Mouse (Mus musculus) hindbrain, embryonic 14.5 days (tissue): ENCODE data around the gene Prepl. TPM values are rescaled to one million over a fixed set of nuclear protein-coding genes. Genes with fewer than 3 reads are reported as not detected.

Source experiments
- ATAC-seq: fragments of 200-750 bp; cut with Nextera tagmentation; 2 replicates; pipeline ENCODE4 v1.8.0; 2017; ENCODE audit warnings: moderate number of reproducible peaks, mild to moderate bottlenecking, moderate TSS enrichment, moderate library complexity; ENCODE audit not compliant: low FRiP score
- DNase-seq: peaks from one replicate; pipeline ENCODE4 v3.0.0-alpha.2; 2015; ENCODE audit warnings: low spot score
- H3K27ac ChIP-seq: fragments of 300-500 bp; sonication (generic); 2 replicates; pipeline ENCODE4 v1.5.1; 2014; ENCODE audit warnings: mild to moderate bottlenecking, moderate library complexity
- H3K27me3 ChIP-seq: fragments of 300-500 bp; sonication (generic); 2 replicates; pipeline ENCODE4 v1.6.1; 2014; ENCODE audit warnings: mild to moderate bottlenecking, low read length, mixed read lengths; ENCODE audit not compliant: control insufficient read depth, insufficient read depth
- H3K36me3 ChIP-seq: fragments of 300-500 bp; sonication (generic); replicated peaks from 2 replicates; pipeline ENCODE4 v1.6.1; 2014; ENCODE audit not compliant: control insufficient read depth, insufficient read depth
- H3K4me1 ChIP-seq: fragments of 300-500 bp; sonication (generic); replicated peaks from 2 replicates; pipeline ENCODE4 v1.6.1; 2014; ENCODE audit warnings: antibody characterized with exemption, low read length, mixed read lengths; ENCODE audit not compliant: control insufficient read depth, insufficient read depth
- H3K4me2 ChIP-seq: fragments of 300-500 bp; sonication (generic); replicated peaks from 2 replicates; pipeline ENCODE4 v1.6.1; 2014; ENCODE audit warnings: mild to moderate bottlenecking, moderate library complexity
- H3K4me3 ChIP-seq: fragments of 300-500 bp; sonication (generic); replicated peaks from 2 replicates; pipeline ENCODE4 v1.5.1; 2014; ENCODE audit warnings: mild to moderate bottlenecking, low read length
- H3K9ac ChIP-seq: fragments of 300-500 bp; sonication (generic); 2 replicates; pipeline ENCODE4 v1.6.1; 2014
- H3K9me3 ChIP-seq: fragments of 300-500 bp; sonication (generic); 2 replicates; pipeline ENCODE4 v1.6.1; 2016; ENCODE audit warnings: low read length; ENCODE audit not compliant: control insufficient read depth
- WGBS: fragments of 180-500 bp; shearing (Covaris S2); extraction: QIAGEN DNeasy Blood & Tissue Kit; methylation state at CpG from one replicate; pipeline ENCODE4 v1.1.7; 2014; 5-methylcytosine and 5-hydroxymethylcytosine counted together
- polyA plus RNA-seq: library from polyadenylated mRNA; unstranded; fragments of >200 nt; fragmentation: Nextera tagmentation; extraction: Ambion mirVana; gene quantifications from 2 replicates; pipeline ENCODE4 v1.2.1, GENCODE M21; 2014

Prepl gene
- polyA plus RNA-seq, 1 experiment from 2014 or later = 161 TPM

DNA sequence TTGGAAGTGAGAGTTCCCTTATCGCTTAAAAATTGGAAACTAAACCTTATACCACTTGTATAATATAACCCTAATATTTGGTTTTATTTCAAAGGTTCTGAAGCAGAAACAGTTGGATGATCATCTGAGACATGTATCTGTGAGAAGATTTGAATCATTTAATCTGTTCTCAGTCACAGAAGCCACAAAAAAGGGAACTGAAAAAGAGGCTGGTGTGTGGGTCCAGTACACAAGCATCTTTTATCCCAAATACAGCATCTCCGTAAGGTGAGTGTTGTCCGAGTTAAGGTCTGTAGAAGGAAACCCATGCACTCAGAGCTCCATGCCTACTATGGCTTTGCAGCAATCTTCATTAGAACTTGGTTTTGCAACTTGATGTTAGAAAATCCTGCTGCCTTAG is 6.4 kb upstream of the Prepl start:
- no peak overlapping the region for H3K9ac ChIP-seq
- ATAC-seq (no peak), DNase-seq (no peak)
- H3K36me3 ChIP-seq = peaks cover 26% of the 10 kb centered on the region
- H3K4me2 ChIP-seq = no peak overlapping the region
- WGBS = 96% methylated on average over 3 of the region's 3 CpGs
- H3K27me3 ChIP-seq = no peaks in the 10 kb centered on the region
- no peak overlapping the region for H3K4me3 ChIP-seq
- H3K9me3 ChIP-seq = peaks cover 6% of the 10 kb centered on the region
- no peak overlapping the region for H3K27ac ChIP-seq
- no peaks in the 10 kb centered on the region; the same call in 1 of the 2 replicates for H3K4me1 ChIP-seq

DNA sequence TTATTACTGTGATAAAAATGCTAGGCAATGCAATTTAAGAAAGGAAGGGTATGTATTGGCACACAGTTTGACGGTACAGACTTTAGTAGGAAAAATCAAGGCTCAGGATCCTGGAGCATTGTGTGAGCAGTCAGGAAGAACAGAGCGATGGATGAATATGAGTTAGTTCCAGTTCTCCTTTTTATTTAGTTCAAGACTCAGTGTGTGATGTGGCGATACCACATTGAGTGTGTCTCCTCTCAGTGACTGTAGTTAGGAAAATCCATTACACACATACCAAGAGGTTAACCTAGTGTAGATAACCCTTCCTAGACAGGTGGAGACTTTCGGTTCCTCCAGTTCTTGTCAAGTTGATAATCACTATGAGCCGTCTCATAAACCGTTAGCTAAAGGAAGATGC is 1.7 kb upstream of the Prepl start:
- Histone ChIP-seq H3K27ac (no peak overlapping the region), H3K27me3 (no peaks in the 10 kb centered on the region), H3K9me3 (no peaks in the 10 kb centered on the region), H3K36me3 (peaks cover 4% of the 10 kb centered on the region; the same call in 1 of the 2 replicates), H3K9ac (no peak overlapping the region), H3K4me3 (no peak overlapping the region), H3K4me1 (peaks cover 16% of the 10 kb centered on the region), H3K4me2 (peak overlapping the region; percentile 91; the same call in 1 of the 2 replicates)
- ATAC-seq (no peak), DNase-seq (no peak)
- 95% methylated on average over 6 of the region's 6 CpGs for WGBS

DNA sequence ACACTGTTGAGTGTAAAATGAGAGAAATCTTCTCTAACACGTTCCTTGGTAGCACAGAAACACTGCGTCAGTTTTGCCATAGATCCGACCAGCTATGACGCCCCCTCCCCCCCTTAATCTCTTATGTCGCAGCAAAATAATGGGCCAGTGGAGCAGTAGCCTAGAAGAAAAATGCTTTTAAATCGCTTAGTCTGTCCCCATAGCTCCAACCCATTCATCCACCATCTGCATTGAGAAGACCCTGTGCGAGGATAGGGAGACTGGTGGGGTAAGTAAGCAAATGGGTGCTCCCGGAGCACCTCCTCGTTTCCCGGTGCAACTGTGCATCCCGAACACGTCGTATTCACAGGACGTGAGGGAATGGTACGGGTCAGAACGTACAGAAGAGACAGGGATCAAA is 420 bp downstream of the Prepl start:
- Histone ChIP-seq H3K4me1 (peaks cover 16% of the 10 kb centered on the region), H3K27ac (peak overlapping the region; percentile 91), H3K36me3 (no peaks in the 10 kb centered on the region; the same call in 1 of the 2 replicates), H3K27me3 (no peaks in the 10 kb centered on the region), H3K9me3 (no peaks in the 10 kb centered on the region), H3K9ac (peak overlapping the region; percentile 73), H3K4me3 (peak overlapping the region; percentile 93), H3K4me2 (peak overlapping the region; percentile 91)
- peak; percentile 41 for DNase-seq
- WGBS = 1% methylated on average over 16 of the region's 16 CpGs
- peak; percentile 16 for ATAC-seq

DNA sequence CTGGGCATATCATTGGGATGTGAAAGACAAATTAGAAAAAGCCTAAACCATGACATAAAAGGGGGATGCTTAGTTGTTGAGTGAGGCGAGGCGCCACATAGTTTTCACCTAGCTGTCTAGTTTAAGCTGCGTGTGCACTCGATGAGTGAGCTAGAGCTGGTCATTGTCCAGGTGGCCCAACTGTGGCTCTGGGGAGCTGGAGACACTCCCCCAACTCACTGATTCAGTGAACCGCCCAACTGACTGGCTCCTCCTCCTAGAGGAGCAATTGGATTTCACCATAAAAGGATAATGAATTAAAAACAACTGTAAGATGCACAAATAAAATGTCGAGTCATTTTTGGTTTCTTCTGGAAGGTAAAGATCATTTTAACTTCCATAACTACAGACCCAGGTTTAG is 1.0 kb downstream of the Prepl start:
- peaks cover 16% of the 10 kb centered on the region for H3K4me1 ChIP-seq
- peak overlapping the region; percentile 93 for H3K4me3 ChIP-seq
- H3K9me3 ChIP-seq = no peaks in the 10 kb centered on the region
- ATAC-seq = no peak
- peak overlapping the region; percentile 73 for H3K9ac ChIP-seq
- H3K27ac ChIP-seq = peak overlapping the region; percentile 91; the same call in 1 of the 2 replicates
- no peaks in the 10 kb centered on the region for H3K27me3 ChIP-seq
- no peaks in the 10 kb centered on the region; the same call in 1 of the 2 replicates for H3K36me3 ChIP-seq
- no peak for DNase-seq
- 52% methylated on average over 6 of the region's 6 CpGs for WGBS
- peak overlapping the region; percentile 91 for H3K4me2 ChIP-seq

DNA sequence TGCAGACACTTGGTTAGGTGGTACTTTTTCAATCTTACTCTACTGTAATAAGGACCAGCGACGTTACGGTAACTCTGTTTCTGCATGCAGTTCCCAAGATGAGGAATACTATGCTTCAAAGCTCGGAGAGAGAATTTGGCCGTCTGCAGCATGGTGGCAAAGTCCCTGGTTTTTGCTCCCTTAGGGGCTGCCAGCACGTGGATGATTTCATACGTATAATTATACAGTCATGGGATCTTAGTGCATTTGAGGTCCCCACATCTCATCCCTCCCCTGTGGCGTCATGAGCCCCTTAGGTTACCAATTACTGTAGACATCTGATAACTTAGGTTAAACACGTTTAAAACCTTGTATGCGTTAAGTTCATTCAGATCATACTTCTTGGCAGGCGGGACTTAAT is 1.6 kb downstream of the Prepl start:
- 87% methylated on average over 11 of the region's 11 CpGs for WGBS
- H3K4me3 ChIP-seq = peak overlapping the region; percentile 93; the same call in 1 of the 2 replicates

DNA sequence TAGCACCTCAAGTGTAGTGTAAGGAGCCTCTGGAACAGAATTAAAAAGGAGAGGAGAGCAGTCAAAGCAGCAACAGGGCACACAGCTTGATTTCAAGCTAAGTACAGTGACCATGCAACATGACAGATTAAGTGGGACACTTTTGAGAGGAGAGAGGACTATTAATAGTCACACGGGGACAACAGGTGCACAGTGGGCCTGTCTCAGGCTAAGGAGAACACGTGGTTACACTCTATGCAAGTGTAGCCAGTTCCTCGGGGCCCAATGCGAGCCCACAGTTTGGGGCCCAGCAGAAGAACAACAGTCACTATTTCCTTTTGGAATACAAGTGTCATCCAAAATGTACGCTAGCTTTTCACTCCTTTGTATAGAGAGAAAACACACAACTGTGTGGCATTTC is 2.5 kb downstream of the Prepl start:
- H3K4me2 ChIP-seq = no peak overlapping the region
- no peaks in the 10 kb centered on the region for H3K9me3 ChIP-seq
- H3K9ac ChIP-seq = no peak overlapping the region
- ATAC-seq (no peak), DNase-seq (no peak)
- no peak overlapping the region for H3K4me3 ChIP-seq
- peaks cover 16% of the 10 kb centered on the region for H3K4me1 ChIP-seq
- WGBS = 91% methylated on average over 5 of the region's 5 CpGs
- H3K27me3 ChIP-seq = no peaks in the 10 kb centered on the region
- no peak overlapping the region for H3K27ac ChIP-seq
- peaks cover 7% of the 10 kb centered on the region for H3K36me3 ChIP-seq

More for the DNA sequence above, 1.6 kb downstream of the Prepl start:
- H3K9ac ChIP-seq = no peak overlapping the region
- peak overlapping the region; percentile 91; the same call in 1 of the 2 replicates for H3K4me2 ChIP-seq
- H3K27ac ChIP-seq = no peak overlapping the region
- no peak for DNase-seq
- peaks cover under 1% of the 10 kb centered on the region; the same call in 1 of the 2 replicates for H3K36me3 ChIP-seq
- no peaks in the 10 kb centered on the region for H3K27me3 ChIP-seq
- no peaks in the 10 kb centered on the region for H3K9me3 ChIP-seq
- no peak for ATAC-seq
- H3K4me1 ChIP-seq = peaks cover 16% of the 10 kb centered on the region

DNA sequence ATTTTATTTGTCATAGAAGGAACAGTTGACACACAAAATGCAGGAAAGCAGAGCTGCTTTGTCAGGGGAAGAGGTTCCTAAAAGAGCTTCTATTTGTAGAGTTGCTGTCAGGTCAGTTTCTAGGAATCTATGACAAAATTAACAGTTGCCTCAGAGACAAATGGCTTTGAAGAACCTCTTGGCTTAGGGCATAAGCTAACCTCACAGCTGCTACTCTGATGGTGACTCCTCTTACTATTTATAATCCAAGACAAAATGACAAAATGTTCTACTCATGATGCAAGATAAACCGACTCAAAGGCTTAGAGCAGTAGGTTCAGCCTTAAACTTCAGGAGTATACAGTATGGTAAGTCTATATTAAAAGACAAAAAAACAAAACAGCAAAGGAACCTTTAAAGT is 3.5 kb downstream of the Prepl start:
- no peak for ATAC-seq
- no peak for DNase-seq

DNA sequence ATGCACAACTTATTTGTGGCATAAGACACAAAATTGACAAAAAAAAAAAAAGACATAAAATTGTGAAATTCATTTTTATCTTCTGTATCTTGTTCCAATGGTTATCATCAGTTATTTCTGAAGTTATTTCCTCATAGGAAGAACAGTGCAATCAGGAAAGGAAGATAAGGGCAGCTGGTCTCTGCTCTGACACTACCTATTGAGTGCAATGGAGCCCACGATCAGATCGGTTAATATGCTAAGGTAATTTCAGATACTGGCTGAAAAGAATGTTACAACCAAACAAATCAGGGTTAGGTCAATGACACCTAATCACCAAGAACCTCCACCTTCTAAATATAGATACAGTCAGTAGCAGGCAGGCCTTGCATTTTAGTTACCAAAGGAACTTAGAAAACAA is 4.7 kb downstream of the Prepl start:
- H3K4me2 ChIP-seq = no peak overlapping the region
- no peak overlapping the region for H3K9ac ChIP-seq
- no peak overlapping the region for H3K27ac ChIP-seq
- no peaks in the 10 kb centered on the region for H3K27me3 ChIP-seq
- ATAC-seq (no peak), DNase-seq (no peak)
- H3K4me3 ChIP-seq = no peak overlapping the region
- peaks cover 16% of the 10 kb centered on the region for H3K4me1 ChIP-seq
- 92% methylated on average over 2 of the region's 2 CpGs for WGBS
- peaks cover 24% of the 10 kb centered on the region for H3K36me3 ChIP-seq
- H3K9me3 ChIP-seq = no peaks in the 10 kb centered on the region

More for the DNA sequence above, 3.5 kb downstream of the Prepl start:
- Histone ChIP-seq H3K9ac (no peak overlapping the region), H3K27ac (no peak overlapping the region), H3K27me3 (no peaks in the 10 kb centered on the region), H3K4me2 (no peak overlapping the region), H3K4me3 (no peak overlapping the region), H3K9me3 (no peaks in the 10 kb centered on the region), H3K4me1 (peaks cover 16% of the 10 kb centered on the region), H3K36me3 (peaks cover 15% of the 10 kb centered on the region)
- 88% methylated on average over 1 of the region's 1 CpGs for WGBS

DNA sequence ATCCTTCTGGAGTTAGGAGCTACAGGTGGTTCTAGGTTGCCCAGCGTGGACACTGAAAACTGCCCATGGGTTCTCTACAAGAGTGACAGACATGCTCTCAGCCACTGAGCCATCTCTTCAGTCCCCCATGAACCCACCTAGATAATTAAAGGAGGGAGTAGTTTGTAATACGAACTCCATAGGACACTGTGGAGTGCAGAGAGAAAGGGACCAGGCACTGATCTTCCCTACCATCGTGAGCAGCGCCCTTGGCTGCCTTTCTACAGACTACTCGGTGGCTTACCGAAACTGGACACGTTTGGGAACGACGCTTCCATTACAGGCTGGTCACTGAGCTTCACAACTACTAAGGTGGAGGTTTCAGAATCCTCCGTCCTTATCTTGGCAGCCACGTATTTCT is 9.3 kb downstream of the Prepl start:
- H3K27ac ChIP-seq = no peak overlapping the region
- H3K36me3 ChIP-seq = peaks cover 65% of the 10 kb centered on the region
- DNase-seq (no peak), ATAC-seq (no peak)
- H3K9me3 ChIP-seq = no peaks in the 10 kb centered on the region
- H3K4me3 ChIP-seq = no peak overlapping the region
- no peak overlapping the region for H3K4me2 ChIP-seq
- WGBS = 95% methylated on average over 11 of the region's 11 CpGs
- no peaks in the 10 kb centered on the region for H3K4me1 ChIP-seq
- no peak overlapping the region for H3K9ac ChIP-seq
- H3K27me3 ChIP-seq = no peaks in the 10 kb centered on the region

DNA sequence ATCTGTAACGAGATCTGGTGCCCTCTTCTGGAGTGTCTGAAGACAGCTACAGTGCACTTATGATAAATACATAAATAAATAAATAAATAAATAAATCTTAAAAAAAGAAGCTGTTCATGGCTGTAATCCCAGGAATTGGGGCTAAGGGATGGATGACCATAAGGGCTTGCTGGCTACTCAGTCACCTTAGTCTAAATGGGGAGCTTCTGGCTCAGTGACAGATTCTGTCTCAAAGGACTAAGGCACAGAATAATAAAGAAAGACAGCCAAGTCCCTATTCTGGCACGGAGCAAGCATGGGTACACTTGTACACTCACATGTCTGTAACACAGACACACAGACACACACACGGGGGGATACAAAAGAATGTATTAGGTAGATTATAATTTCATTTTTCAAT is 10.8 kb downstream of the Prepl start:
- 82% methylated on average over 3 of the region's 3 CpGs for WGBS
- Histone ChIP-seq H3K27me3 (no peaks in the 10 kb centered on the region), H3K36me3 (peaks cover 80% of the 10 kb centered on the region)

More for the DNA sequence above, 10.8 kb downstream of the Prepl start:
- no peak for DNase-seq
- Histone ChIP-seq H3K27ac (no peak overlapping the region), H3K9ac (no peak overlapping the region), H3K4me3 (no peak overlapping the region), H3K4me1 (no peaks in the 10 kb centered on the region), H3K9me3 (no peaks in the 10 kb centered on the region), H3K4me2 (no peak overlapping the region)
- no peak for ATAC-seq
